Mouse (Mus musculus): ENCODE measurements around the gene Cd109. TPM values are rescaled to one million over a fixed set of nuclear protein-coding genes. Genes with fewer than 3 reads are reported as not detected.

The Cd109 gene
- total RNA-seq, 2 experiments from 2014 or later: 0.17 TPM; not detected in 1

- no peak for ATAC-seq (replicated peaks; ENCODE audit: poor library complexity)
These were observed 18.6 kb downstream of the Cd109 start for GRCm38 (mm10) chr9:78633976-78634375.

- ATAC-seq (replicated peaks; ENCODE audit: poor library complexity): 0 out of 2 replicates have a peak, but pooled peaks have one; percentile 9
These were observed 26.0 kb downstream of the Cd109 start for GRCm38 (mm10) chr9:78641386-78641785.

- peak; percentile 65; the same call in 1 of the 2 replicates for ATAC-seq (replicated peaks; ENCODE audit: poor library complexity)
These were observed 30.8 kb downstream of the Cd109 start for GRCm38 (mm10) chr9:78646008-78646777.

GRCm38 (mm10) chr9:78648641-78649040, 33.3 kb downstream of the Cd109 start:
- no peak for ATAC-seq (replicated peaks; ENCODE audit: poor library complexity)

- ATAC-seq (replicated peaks; ENCODE audit: poor library complexity): no peak
These were observed 34.1 kb downstream of the Cd109 start for GRCm38 (mm10) chr9:78649398-78649797.

GRCm38 (mm10) chr9:78657564-78657963, 42.2 kb downstream of the Cd109 start:
- ATAC-seq (replicated peaks; ENCODE audit: poor library complexity): no peak

GRCm38 (mm10) chr9:78671446-78671985, 56.2 kb downstream of the Cd109 start:
- no peak for ATAC-seq (replicated peaks; ENCODE audit: poor library complexity)

- peak; percentile 95 for ATAC-seq (replicated peaks; ENCODE audit: poor library complexity)
These were observed 85.3 kb downstream of the Cd109 start for GRCm38 (mm10) chr9:78700691-78701090.

- ATAC-seq (replicated peaks; ENCODE audit: poor library complexity): no peak
These were observed 87.3 kb downstream of the Cd109 start for GRCm38 (mm10) chr9:78702509-78703239.

- no peak for ATAC-seq (replicated peaks; ENCODE audit: poor library complexity)
These were observed 105.8 kb downstream of the Cd109 start for GRCm38 (mm10) chr9:78720888-78721798.

- no peak for ATAC-seq (replicated peaks; ENCODE audit: poor library complexity)
These were observed 116.6 kb downstream of the Cd109 start for GRCm38 (mm10) chr9:78731931-78732330.

GRCm38 (mm10) chr9:78735519-78735918, 120.2 kb downstream of the Cd109 start:
- ATAC-seq (replicated peaks; ENCODE audit: poor library complexity): no peak

GRCm38 (mm10) chr9:78742012-78742411, 126.7 kb downstream of the Cd109 start:
- no peak for ATAC-seq (replicated peaks; ENCODE audit: poor library complexity)

- no peak for ATAC-seq (replicated peaks; ENCODE audit: poor library complexity)
These were observed 134.9 kb downstream of the Cd109 start for GRCm38 (mm10) chr9:78750246-78750645.

Other genes with a start within 250 kb of the Cd109 start
- gene Dppa5a, start 247.4 kb upstream of the Cd109 start, total RNA-seq (2015): not detected in 2 replicates
- gene Dppa5a, start 247.4 kb upstream of the Cd109 start, total RNA-seq (2017): not detected in 2 replicates
- not detected in 2 replicates for gene Ooep, start 236.8 kb upstream of the Cd109 start, total RNA-seq (2015)
- gene Ooep, start 236.8 kb upstream of the Cd109 start, total RNA-seq (2017): not detected in 2 replicates
- not detected in 2 replicates for gene Ddx43, start 219.8 kb upstream of the Cd109 start, total RNA-seq (2015)
- 0.07 and 0.29 TPM in 2 replicates for gene Ddx43, start 219.8 kb upstream of the Cd109 start, total RNA-seq (2017)
- gene Cgas, start 172.3 kb upstream of the Cd109 start, total RNA-seq (2015): 21.4 and 23.4 TPM in 2 replicates
- gene Cgas, start 172.3 kb upstream of the Cd109 start, total RNA-seq (2017): 13.7 and 20.4 TPM in 2 replicates
- gene Mto1, start 167.3 kb upstream of the Cd109 start, total RNA-seq (2015): 24.5 and 38.6 TPM in 2 replicates
- gene Mto1, start 167.3 kb upstream of the Cd109 start, total RNA-seq (2017): 27.1 and 44.0 TPM in 2 replicates
- gene Gm17324, start 166.8 kb upstream of the Cd109 start, total RNA-seq (2015): not detected in 2 replicates
- gene Gm17324, start 166.8 kb upstream of the Cd109 start, total RNA-seq (2017): not detected in 2 replicates
- 20,259 and 20,522 TPM in 2 replicates for gene Eef1a1, start 126.4 kb upstream of the Cd109 start, total RNA-seq (2015)
- gene Eef1a1, start 126.4 kb upstream of the Cd109 start, total RNA-seq (2017): 11,199 and 11,450 TPM in 2 replicates
- 9.7 and 10.0 TPM in 2 replicates for gene Slc17a5, start 27.5 kb upstream of the Cd109 start, total RNA-seq (2015)
- gene Slc17a5, start 27.5 kb upstream of the Cd109 start, total RNA-seq (2017): 6.6 and 7.0 TPM in 2 replicates